Mouse (Mus musculus) naive thymus-derived CD4-positive, alpha-beta T cell, adult 2 months (primary cell): ENCODE measurements around the gene Chuk.

Experiments used
- DNase-seq: peaks from one replicate; pipeline ENCODE4 v3.0.0-alpha.2; 2011; ENCODE audit warnings: low read depth

Gene Chuk

GRCm38 (mm10) chr19:44107661-44108521 is 611 bp upstream of the Chuk start:
- peak; percentile 22 for DNase-seq

GRCm38 (mm10) chr19:44104393-44104792 is 2.9 kb downstream of the Chuk start:
- DNase-seq, result no peak

- no peak for DNase-seq
These were observed 4.3 kb downstream of the Chuk start for GRCm38 (mm10) chr19:44103001-44103400.

GRCm38 (mm10) chr19:44100840-44101239 is 6.4 kb downstream of the Chuk start:
- no peak for DNase-seq

DNA sequence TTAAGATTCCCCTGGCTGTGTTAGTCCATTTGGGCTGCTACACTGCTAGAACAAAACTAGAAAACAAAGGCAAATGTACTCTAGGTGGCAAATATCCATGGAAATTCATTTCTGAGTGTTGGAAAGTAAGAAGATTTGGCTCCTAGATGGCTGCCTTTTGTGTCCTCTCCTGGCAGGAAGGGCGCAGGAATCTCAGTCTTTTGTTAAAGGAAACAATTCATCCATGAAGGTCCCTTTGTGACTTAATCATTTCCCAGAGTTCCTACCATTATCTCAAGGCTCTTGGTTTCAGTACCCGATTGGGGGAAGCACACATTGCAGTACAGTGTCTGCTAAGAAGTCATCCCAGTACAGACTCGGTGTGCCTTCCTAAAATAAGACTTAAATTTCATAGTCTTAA is 21.0 kb downstream of the Chuk start:
- DNase-seq, result no peak

- DNase-seq, result no peak
These were observed 26.4 kb downstream of the Chuk start for GRCm38 (mm10) chr19:44080920-44081319.

GRCm38 (mm10) chr19:44080023-44080422 is 27.3 kb downstream of the Chuk start:
- DNase-seq, result no peak

DNA sequence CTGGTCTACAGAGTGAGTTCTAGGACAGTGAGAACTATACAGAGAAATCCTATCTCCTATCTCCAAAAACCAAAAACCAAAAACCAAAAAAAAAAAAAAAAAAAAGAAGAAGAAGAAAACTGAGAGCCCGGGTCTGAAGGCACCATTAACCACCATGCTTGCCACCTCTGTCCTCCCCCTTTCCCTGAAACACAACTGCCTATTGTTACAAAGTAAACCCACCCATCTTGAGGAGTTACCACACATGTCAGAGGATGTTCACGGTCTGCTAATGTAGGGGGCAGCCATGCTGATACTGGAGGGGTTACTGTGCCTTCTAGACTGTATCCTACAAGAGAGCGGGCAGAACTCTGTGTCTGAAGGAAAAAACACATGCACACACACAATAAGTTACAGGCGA is 30.3 kb downstream of the Chuk start:
- DNase-seq, result no peak

- DNase-seq, result no peak
These were observed 30.8 kb downstream of the Chuk start for GRCm38 (mm10) chr19:44076457-44076856.

DNA sequence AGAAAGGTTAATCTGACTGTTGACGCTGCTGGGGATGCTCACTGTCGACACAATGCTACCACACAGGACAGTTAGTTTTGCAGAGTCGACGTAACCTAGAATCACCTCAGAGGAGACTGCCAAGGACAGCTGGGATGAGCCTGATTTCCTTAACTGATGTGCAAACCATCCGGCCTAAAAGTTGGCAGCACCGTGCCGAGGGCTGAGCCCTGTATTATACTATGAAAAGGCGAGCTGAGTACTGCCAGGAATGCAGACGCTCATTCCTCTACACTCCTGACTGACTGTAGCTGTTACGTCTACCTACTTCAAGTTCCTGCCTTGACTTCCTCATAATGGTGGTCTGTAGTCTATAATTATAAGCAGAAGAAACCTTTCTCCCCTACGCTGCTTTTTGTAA is 32.3 kb downstream of the Chuk start:
- DNase-seq, result no peak

- no peak for DNase-seq
These were observed 36.1 kb downstream of the Chuk start for GRCm38 (mm10) chr19:44071166-44071565.

DNA sequence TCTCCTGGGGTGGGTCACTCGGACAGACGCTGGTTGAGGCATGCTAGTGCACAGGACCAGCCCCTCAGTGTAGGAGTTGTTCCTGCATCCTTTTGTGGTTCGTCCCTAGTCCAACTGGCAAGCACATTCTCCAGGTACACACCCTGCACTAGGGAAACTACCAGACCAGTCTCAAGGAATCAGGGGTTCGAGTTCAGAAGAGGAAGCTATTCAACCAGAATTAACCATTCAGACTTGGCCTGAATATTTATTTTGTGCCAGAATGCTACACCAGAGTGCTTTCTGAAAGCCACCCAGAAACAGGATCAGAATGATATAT is 37.4 kb downstream of the Chuk start:
- DNase-seq, result no peak

DNA sequence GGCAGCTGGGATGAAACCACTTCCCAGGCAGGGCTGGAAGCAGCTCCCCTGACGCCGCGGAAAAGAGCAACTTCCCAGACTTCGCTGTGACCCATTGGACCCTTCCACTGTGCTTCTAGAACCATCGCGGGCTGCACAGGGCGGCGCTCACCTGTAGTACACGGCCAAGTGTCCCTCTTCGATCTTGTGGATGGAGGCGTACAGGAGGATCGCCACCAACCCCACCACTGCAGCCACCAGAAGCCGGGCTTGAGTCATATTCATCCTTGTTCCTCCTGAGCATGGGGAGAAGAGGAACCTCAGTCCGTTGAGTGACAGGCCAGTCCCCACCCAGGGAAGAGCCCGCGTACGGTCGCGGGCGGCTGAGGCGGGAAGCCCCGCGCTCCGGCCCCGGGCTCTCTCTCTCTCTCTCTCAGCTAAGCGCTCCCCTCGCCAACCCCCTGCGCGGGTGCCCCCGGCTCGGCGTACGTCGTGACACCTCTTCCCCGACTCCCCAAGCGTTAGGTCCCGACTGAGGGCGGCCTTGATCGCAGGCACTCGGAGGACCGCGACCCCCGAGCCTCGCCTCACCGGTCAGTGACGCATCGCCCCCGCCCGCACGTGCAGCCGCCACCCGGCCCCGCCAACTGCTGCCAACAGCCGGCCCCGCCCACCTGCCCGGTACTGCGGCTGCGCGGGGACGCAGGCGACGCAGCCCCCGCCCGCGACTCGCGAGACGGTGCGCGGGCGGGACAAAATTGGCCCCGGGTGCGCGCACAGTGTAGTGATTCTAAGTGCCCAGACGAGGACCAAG is 38.0 kb downstream of the Chuk start, which contains the start of gene Erlin1:
Gene Erlin1 (minus strand): TSS at position 665 of the 793 bp plus-strand sequence.
- peak; percentile 81 for DNase-seq

GRCm38 (mm10) chr19:44068232-44068631 is 39.0 kb downstream of the Chuk start:
- DNase-seq, result no peak

GRCm38 (mm10) chr19:44067323-44068049 is 39.8 kb downstream of the Chuk start:
- DNase-seq, result no peak

GRCm38 (mm10) chr19:44064734-44065133 is 42.5 kb downstream of the Chuk start:
- DNase-seq, result no peak

GRCm38 (mm10) chr19:44063773-44064172 is 43.5 kb downstream of the Chuk start:
- no peak for DNase-seq

- DNase-seq, result no peak
These were observed 47.1 kb downstream of the Chuk start for GRCm38 (mm10) chr19:44060226-44060625.

GRCm38 (mm10) chr19:44055173-44055826 is 52.0 kb downstream of the Chuk start:
- DNase-seq, result no peak

DNA sequence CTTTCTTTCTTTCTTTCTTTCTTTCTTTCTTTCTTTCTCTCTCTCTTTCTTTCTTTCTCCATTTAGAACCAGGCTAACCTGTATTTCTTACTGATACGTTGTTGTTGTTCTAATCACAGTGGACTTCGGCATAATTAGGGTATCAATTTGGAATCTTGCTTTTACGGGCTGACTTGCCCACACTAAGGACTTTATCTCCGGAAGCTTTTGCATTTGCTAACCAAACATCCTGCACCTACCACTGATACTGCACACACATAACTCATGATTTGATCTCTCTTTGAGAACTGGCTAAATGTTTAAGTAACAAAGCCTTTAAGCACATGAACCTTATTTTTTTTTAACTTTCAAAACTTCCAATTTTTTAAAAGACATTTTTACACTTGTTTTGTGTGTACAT is 56.9 kb downstream of the Chuk start:
- no peak for DNase-seq

- DNase-seq, result no peak
These were observed 58.0 kb downstream of the Chuk start for GRCm38 (mm10) chr19:44049282-44049681.

GRCm38 (mm10) chr19:44045847-44046246 is 61.4 kb downstream of the Chuk start:
- no peak for DNase-seq
